Mouse (Mus musculus): ENCODE results near the gene Aldh1l1. TPM values are rescaled to one million over a fixed set of nuclear protein-coding genes. Genes with fewer than 3 reads are reported as not detected.

The Aldh1l1 gene
- polyA plus RNA-seq, 1 experiment from 2014 or later, result 17.5 TPM

- H3K27me3 ChIP-seq (replicated peaks), result no peaks in the 10 kb centered on the region
- no peaks in the 10 kb centered on the region for H3K4me1 ChIP-seq (replicated peaks)
- H3K4me2 ChIP-seq (replicated peaks), result no peak overlapping the region
- peak; percentile 58 for ATAC-seq
- H3K27ac ChIP-seq, result no peak overlapping the region
- H3K36me3 ChIP-seq, result no peaks in the 10 kb centered on the region
- H3K9me3 ChIP-seq, result no peaks in the 10 kb centered on the region
- no peak overlapping the region for H3K4me3 ChIP-seq (replicated peaks)
- no peak overlapping the region for H3K9ac ChIP-seq
These were observed 28.1 kb downstream of the Aldh1l1 start for GRCm38 (mm10) chr6:90514369-90514768.

GRCm38 (mm10) chr6:90514883-90515405 lies 28.7 kb downstream of the Aldh1l1 start:
- Histone ChIP-seq H3K27ac (no peak overlapping the region), H3K4me2 (replicated peaks) (no peak overlapping the region), H3K36me3 (no peaks in the 10 kb centered on the region), H3K4me1 (replicated peaks) (no peaks in the 10 kb centered on the region), H3K9ac (no peak overlapping the region), H3K9me3 (no peaks in the 10 kb centered on the region), H3K27me3 (replicated peaks) (no peaks in the 10 kb centered on the region), H3K4me3 (replicated peaks) (no peak overlapping the region)
- WGBS, result 34% methylated on average over 4 of the region's 4 CpGs
- peak; percentile 90 for ATAC-seq

GRCm38 (mm10) chr6:90518892-90519291 lies 32.7 kb downstream of the Aldh1l1 start:
- H3K36me3 ChIP-seq, result no peaks in the 10 kb centered on the region
- no peak overlapping the region for H3K27ac ChIP-seq
- 33% methylated on average over 3 of the region's 3 CpGs for WGBS
- no peak overlapping the region for H3K4me2 ChIP-seq (replicated peaks)
- no peak for ATAC-seq
- no peak overlapping the region for H3K9ac ChIP-seq
- H3K4me1 ChIP-seq (replicated peaks), result no peaks in the 10 kb centered on the region
- no peaks in the 10 kb centered on the region for H3K27me3 ChIP-seq (replicated peaks)
- H3K9me3 ChIP-seq, result no peaks in the 10 kb centered on the region
- no peak overlapping the region for H3K4me3 ChIP-seq (replicated peaks)

- WGBS, result 46% methylated on average over 5 of the region's 5 CpGs
- H3K4me2 ChIP-seq (replicated peaks), result no peak overlapping the region
- H3K4me1 ChIP-seq (replicated peaks), result no peaks in the 10 kb centered on the region
- no peak overlapping the region for H3K4me3 ChIP-seq (replicated peaks)
- no peak overlapping the region for H3K27ac ChIP-seq
- no peaks in the 10 kb centered on the region for H3K36me3 ChIP-seq
- no peaks in the 10 kb centered on the region for H3K9me3 ChIP-seq
- ATAC-seq, result no peak
- no peak overlapping the region for H3K9ac ChIP-seq
- H3K27me3 ChIP-seq (replicated peaks), result no peaks in the 10 kb centered on the region
These were observed 33.1 kb downstream of the Aldh1l1 start for GRCm38 (mm10) chr6:90519375-90519774.

- no peak overlapping the region for H3K9ac ChIP-seq
- H3K36me3 ChIP-seq, result no peaks in the 10 kb centered on the region
- no peaks in the 10 kb centered on the region for H3K9me3 ChIP-seq
- WGBS, result 68% methylated on average over 3 of the region's 3 CpGs
- no peak overlapping the region for H3K4me2 ChIP-seq (replicated peaks)
- no peaks in the 10 kb centered on the region for H3K4me1 ChIP-seq (replicated peaks)
- H3K27ac ChIP-seq, result no peak overlapping the region
- ATAC-seq, result no peak
- no peaks in the 10 kb centered on the region for H3K27me3 ChIP-seq (replicated peaks)
- H3K4me3 ChIP-seq (replicated peaks), result no peak overlapping the region
These were observed 40.2 kb downstream of the Aldh1l1 start for GRCm38 (mm10) chr6:90526406-90526805.

GRCm38 (mm10) chr6:90529461-90530046 lies 43.3 kb downstream of the Aldh1l1 start:
- Histone ChIP-seq H3K27me3 (replicated peaks) (no peaks in the 10 kb centered on the region), H3K27ac (no peak overlapping the region), H3K36me3 (no peaks in the 10 kb centered on the region), H3K9me3 (no peaks in the 10 kb centered on the region), H3K4me3 (replicated peaks) (no peak overlapping the region), H3K4me2 (replicated peaks) (no peak overlapping the region), H3K4me1 (replicated peaks) (no peaks in the 10 kb centered on the region), H3K9ac (no peak overlapping the region)
- WGBS, result 39% methylated on average over 2 of the region's 2 CpGs
- ATAC-seq, result no peak

GRCm38 (mm10) chr6:90532575-90533190 lies 46.5 kb downstream of the Aldh1l1 start:
- no peak for ATAC-seq
- H3K27ac ChIP-seq, result no peak overlapping the region
- 96% methylated on average over 6 of the region's 7 CpGs for WGBS
- no peaks in the 10 kb centered on the region for H3K36me3 ChIP-seq
- no peaks in the 10 kb centered on the region for H3K27me3 ChIP-seq (replicated peaks)
- H3K4me3 ChIP-seq (replicated peaks), result no peak overlapping the region
- no peaks in the 10 kb centered on the region for H3K9me3 ChIP-seq
- H3K4me2 ChIP-seq (replicated peaks), result no peak overlapping the region
- no peaks in the 10 kb centered on the region for H3K4me1 ChIP-seq (replicated peaks)
- H3K9ac ChIP-seq, result no peak overlapping the region

GRCm38 (mm10) chr6:90533505-90533904 lies 47.3 kb downstream of the Aldh1l1 start:
- 78% methylated on average over 3 of the region's 3 CpGs for WGBS
- H3K4me2 ChIP-seq (replicated peaks), result no peak overlapping the region

GRCm38 (mm10) chr6:90534701-90535475 lies 48.7 kb downstream of the Aldh1l1 start:
- Histone ChIP-seq H3K9ac (no peak overlapping the region), H3K36me3 (no peaks in the 10 kb centered on the region), H3K9me3 (no peaks in the 10 kb centered on the region), H3K4me2 (replicated peaks) (no peak overlapping the region), H3K27me3 (replicated peaks) (no peaks in the 10 kb centered on the region), H3K27ac (no peak overlapping the region), H3K4me3 (replicated peaks) (no peak overlapping the region), H3K4me1 (replicated peaks) (no peaks in the 10 kb centered on the region)
- no peak for ATAC-seq
- 84% methylated on average over 8 of the region's 8 CpGs for WGBS

More at GRCm38 (mm10) chr6:90533505-90533904, 47.3 kb downstream of the Aldh1l1 start:
- no peak overlapping the region for H3K9ac ChIP-seq
- no peak overlapping the region for H3K27ac ChIP-seq
- no peaks in the 10 kb centered on the region for H3K36me3 ChIP-seq
- no peaks in the 10 kb centered on the region for H3K27me3 ChIP-seq (replicated peaks)
- no peaks in the 10 kb centered on the region for H3K4me1 ChIP-seq (replicated peaks)
- no peak overlapping the region for H3K4me3 ChIP-seq (replicated peaks)
- no peaks in the 10 kb centered on the region for H3K9me3 ChIP-seq
- ATAC-seq, result no peak

GRCm38 (mm10) chr6:90536824-90537223 lies 50.6 kb downstream of the Aldh1l1 start:
- H3K9me3 ChIP-seq, result no peaks in the 10 kb centered on the region
- no peaks in the 10 kb centered on the region for H3K36me3 ChIP-seq
- no peaks in the 10 kb centered on the region for H3K27me3 ChIP-seq (replicated peaks)
- no peak overlapping the region for H3K4me2 ChIP-seq (replicated peaks)
- ATAC-seq, result no peak
- 74% methylated on average over 3 of the region's 3 CpGs for WGBS
- H3K4me1 ChIP-seq (replicated peaks), result no peaks in the 10 kb centered on the region
- no peak overlapping the region for H3K9ac ChIP-seq
- no peak overlapping the region for H3K4me3 ChIP-seq (replicated peaks)
- H3K27ac ChIP-seq, result no peak overlapping the region

GRCm38 (mm10) chr6:90537941-90538340 lies 51.7 kb downstream of the Aldh1l1 start:
- Histone ChIP-seq H3K4me1 (replicated peaks) (no peaks in the 10 kb centered on the region), H3K9ac (no peak overlapping the region), H3K27ac (no peak overlapping the region), H3K4me2 (replicated peaks) (no peak overlapping the region), H3K36me3 (no peaks in the 10 kb centered on the region), H3K9me3 (no peaks in the 10 kb centered on the region), H3K27me3 (replicated peaks) (no peaks in the 10 kb centered on the region), H3K4me3 (replicated peaks) (no peak overlapping the region)
- 5% methylated on average over 7 of the region's 7 CpGs for WGBS
- ATAC-seq, result peak; percentile 88

- no peak overlapping the region for H3K27ac ChIP-seq
- H3K36me3 ChIP-seq, result no peaks in the 10 kb centered on the region
- no peak overlapping the region for H3K9ac ChIP-seq
- H3K4me3 ChIP-seq (replicated peaks), result no peak overlapping the region
- H3K9me3 ChIP-seq, result no peaks in the 10 kb centered on the region
- no peak overlapping the region for H3K4me2 ChIP-seq (replicated peaks)
- ATAC-seq, result no peak
- no peaks in the 10 kb centered on the region for H3K27me3 ChIP-seq (replicated peaks)
- WGBS, result 94% methylated on average over 4 of the region's 4 CpGs
- H3K4me1 ChIP-seq (replicated peaks), result no peaks in the 10 kb centered on the region
These were observed 53.0 kb downstream of the Aldh1l1 start for GRCm38 (mm10) chr6:90539271-90539670.

All from intestine, embryonic 15.5 days (tissue).